Mouse (Mus musculus) liver, adult 2 months (tissue): ENCODE results near the gene Polh.

Experiments used
- CTCF ChIP-seq: fragments of 200-500 bp; IDR thresholded peaks from 2 replicates; pipeline ENCODE4 v1.5.1; 2011; ENCODE audit warnings: low read depth, low read length, control low read depth
- POLR2A ChIP-seq: fragments of 200-500 bp; IDR thresholded peaks from 2 replicates; pipeline ENCODE4 v1.6.1; 2011; ENCODE audit warnings: low read length, control low read depth; ENCODE audit not compliant: insufficient read depth; ENCODE audit errors: extremely low read depth

DNA sequence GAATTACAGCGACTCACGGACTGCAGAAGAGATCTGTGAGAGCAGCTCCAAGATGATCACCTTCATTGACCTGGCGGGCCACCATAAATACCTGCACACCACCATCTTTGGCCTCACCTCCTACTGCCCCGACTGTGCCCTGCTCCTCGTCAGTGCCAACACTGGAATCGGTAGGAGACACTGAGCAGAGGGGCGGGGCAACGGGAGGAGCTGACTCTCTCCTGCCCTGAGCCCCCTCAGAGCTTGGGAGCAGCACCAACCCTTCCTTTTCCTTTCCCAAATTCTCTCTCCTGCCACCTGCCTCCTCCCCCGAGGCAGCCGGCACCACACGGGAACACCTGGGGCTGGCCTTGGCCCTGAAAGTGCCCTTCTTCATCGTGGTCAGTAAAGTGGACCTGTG is 37.0 kb downstream of the Polh start:
- no peak for TF ChIP-seq CTCF
- no peak for TF ChIP-seq POLR2A
